Mouse (Mus musculus) MEL (cell line): Measurements from ENCODE around the gene Hipk4.

Source experiments
- BHLHE40 ChIP-seq: IDR thresholded peaks from 2 replicates; pipeline ENCODE4 v1.6.1; 2012; ENCODE audit warnings: low read depth, mild to moderate bottlenecking, inconsistent platforms, low read length, improper control_type of control experiment, borderline replicate concordance
- CTCF ChIP-seq, 3 experiments: IDR thresholded peaks in 2 of 3; conservative IDR thresholded peaks in 1 of 3; 2 replicates each; pipeline ENCODE4 v1.5.1; 2011 to 2012; ENCODE audit warnings: low read length in 3 of 3, low read depth in 2 of 3, mild to moderate bottlenecking in 2 of 3, improper control_type of control experiment in 1 of 3, inconsistent platforms in 1 of 3, mixed read lengths in 1 of 3, moderate library complexity in 1 of 3; ENCODE audit not compliant: control insufficient read depth in 1 of 3, insufficient read depth in 1 of 3, poor library complexity in 1 of 3, severe bottlenecking in 1 of 3
- EP300 ChIP-seq, 2 experiments: IDR thresholded peaks; 2 replicates each; pipeline ENCODE4 v1.6.1; 2011; ENCODE audit warnings: improper control_type of control experiment in 2 of 2, low read length in 2 of 2, low read depth in 1 of 2, mild to moderate bottlenecking in 1 of 2
- ETS1 ChIP-seq: IDR thresholded peaks from 2 replicates; pipeline ENCODE4 v1.6.1; 2012; ENCODE audit warnings: low read depth, mild to moderate bottlenecking, inconsistent platforms, low read length, improper control_type of control experiment, moderate library complexity
- POLR2AphosphoS5 ChIP-seq: IDR thresholded peaks from 2 replicates; pipeline ENCODE4 v1.6.1; 2012; ENCODE audit warnings: low read depth, borderline replicate concordance, mild to moderate bottlenecking, inconsistent platforms, low read length, moderate library complexity, mixed read lengths
- SMC3 ChIP-seq: IDR thresholded peaks from 2 replicates; pipeline ENCODE4 v1.6.1; 2011; ENCODE audit warnings: low read depth, low read length, improper control_type of control experiment
- USF1 ChIP-seq: IDR thresholded peaks from 2 replicates; pipeline ENCODE4 v1.6.1; 2014; ENCODE audit warnings: low read depth, mild to moderate bottlenecking, inconsistent platforms, low read length, improper control_type of control experiment, moderate library complexity

GRCm38 (mm10) chr7:27531707-27532106 lies 8.6 kb downstream of the Hipk4 start:
- TF ChIP-seq EP300 (IDR thresholded peaks at IDR 0.05; ENCODE audit: low read depth in 1 of 2, low read length in 2 of 2), result no peak
- TF ChIP-seq BHLHE40, result no peak
- no peak for TF ChIP-seq CTCF (IDR thresholded peaks at IDR 0.05 in 2 of 3, conservative IDR thresholded peaks at IDR 0.05 in 1 of 3; ENCODE audit: control insufficient read depth in 1 of 3, insufficient read depth in 1 of 3, low read depth in 2 of 3, low read length in 3 of 3, poor library complexity in 1 of 3, severe bottlenecking in 1 of 3)
- no peak for TF ChIP-seq SMC3
- TF ChIP-seq USF1, result no peak
- TF ChIP-seq POLR2AphosphoS5, result no peak
- TF ChIP-seq ETS1, result no peak
